Mouse (Mus musculus) cerebellum, adult (tissue): Measurements from ENCODE around the gene Prrx2.
A peak's percentile ranks its signal among the peaks of the same experiment; 100 is the strongest.

Experiments used
- ATAC-seq: cut with Nextera tagmentation; 2 replicates; pipeline ENCODE4 v1.9.2; 2017; ENCODE audit warnings: mild to moderate bottlenecking, moderate library complexity, mixed read lengths; ENCODE audit not compliant: insufficient number of reproducible peaks, low FRiP score, low TSS enrichment

The Prrx2 gene

GRCm38 (mm10) chr2:30822460-30822859 lies 12.3 kb upstream of the Prrx2 start:
- ATAC-seq: no peak

GRCm38 (mm10) chr2:30823385-30824153 lies 11.2 kb upstream of the Prrx2 start:
- no peak for ATAC-seq

GRCm38 (mm10) chr2:30826825-30827748 lies 7.7 kb upstream of the Prrx2 start:
- no peak for ATAC-seq

GRCm38 (mm10) chr2:30827749-30828475 lies 6.9 kb upstream of the Prrx2 start:
- peak; percentile 79 for ATAC-seq

GRCm38 (mm10) chr2:30829315-30829714 lies 5.5 kb upstream of the Prrx2 start:
- ATAC-seq: no peak

- ATAC-seq: no peak
These were observed 4.4 kb upstream of the Prrx2 start, which contains the start of gene Asb6 for GRCm38 (mm10) chr2:30830283-30830795. Gene Asb6 (minus strand): TSS chr2:30830333.

GRCm38 (mm10) chr2:30833644-30834043 lies 1.1 kb upstream of the Prrx2 start:
- ATAC-seq: no peak

- ATAC-seq: no peak
These were observed 1.6 kb downstream of the Prrx2 start for GRCm38 (mm10) chr2:30836238-30836990.

GRCm38 (mm10) chr2:30842615-30843014 lies 7.8 kb downstream of the Prrx2 start:
- ATAC-seq: no peak

GRCm38 (mm10) chr2:30845152-30846070 lies 10.6 kb downstream of the Prrx2 start:
- no peak for ATAC-seq

GRCm38 (mm10) chr2:30846236-30846635 lies 11.5 kb downstream of the Prrx2 start:
- no peak for ATAC-seq

GRCm38 (mm10) chr2:30846723-30847122 lies 12.0 kb downstream of the Prrx2 start:
- ATAC-seq: no peak

GRCm38 (mm10) chr2:30848184-30848583 lies 13.4 kb downstream of the Prrx2 start:
- no peak for ATAC-seq

- no peak for ATAC-seq
These were observed 15.8 kb downstream of the Prrx2 start for GRCm38 (mm10) chr2:30850581-30850980.

GRCm38 (mm10) chr2:30852771-30853313 lies 18.1 kb downstream of the Prrx2 start:
- ATAC-seq: no peak

- no peak for ATAC-seq
These were observed 22.3 kb downstream of the Prrx2 start for GRCm38 (mm10) chr2:30857076-30857475.

GRCm38 (mm10) chr2:30859782-30860181 lies 25.0 kb downstream of the Prrx2 start:
- no peak for ATAC-seq

- no peak for ATAC-seq
These were observed 27.3 kb downstream of the Prrx2 start for GRCm38 (mm10) chr2:30862081-30862480.
